Mouse (Mus musculus): Measurements from ENCODE around the gene Mxi1.

- TF ChIP-seq GATA1 (IDR thresholded peaks at IDR 0.05; ENCODE audit: low read length) = no peak
- TF ChIP-seq TAL1 (IDR thresholded peaks at IDR 0.05; ENCODE audit: low read length) = no peak
Observed at GRCm38 (mm10) chr19:53264821-53265727, 45.2 kb upstream of the Mxi1 start.

Measured in erythroblast, embryonic 14.5 days (primary cell).